Mouse (Mus musculus): ENCODE measurements around the gene Tmem179b. TPM values are rescaled to one million over a fixed set of nuclear protein-coding genes. Genes with fewer than 3 reads are reported as not detected.

Gene Tmem179b
- polyA plus RNA-seq (2012; fragmentation: generic; extraction: Trizol), result 28.7 TPM
- long read RNA-seq, experiment 1, transcript Tmem179b-201 (5 exons, 818 nt), result major isoform, 18 of 28 reads
- long read RNA-seq, experiment 1, partial matches to known transcripts, result 2 of 28 reads
- long read RNA-seq, experiment 1, other reads (novel, unspliced or antisense), result 5 of 28 reads
- long read RNA-seq, experiment 2, partial matches to known transcripts, result 1 of 6 reads
- long read RNA-seq, experiment 2, other reads (novel, unspliced or antisense), result 1 of 6 reads

- Histone ChIP-seq H3K79me3 (ENCODE audit: low read depth) (peaks cover 14% of the 10 kb centered on the region), H3K4me3 (ENCODE audit: insufficient read depth, poor library complexity, severe bottlenecking) (peak within 1 kb of the TSS; percentile 68), H3K36me3 (ENCODE audit: control insufficient read depth, insufficient read depth) (peaks cover 65% of the 10 kb centered on the region), H3K27me3 (ENCODE audit: control insufficient read depth, insufficient read depth, insufficient read length) (no peaks in the 10 kb centered on the region), H3K79me2 (ENCODE audit: control insufficient read depth, insufficient read depth) (peaks cover 50% of the 10 kb centered on the region), H3ac (ENCODE audit: control insufficient read depth, insufficient read length, low read depth) (peak within 1 kb of the TSS; percentile 92)
- TF ChIP-seq CTCF (IDR thresholded peaks at IDR 0.05; ENCODE audit: control insufficient read depth, insufficient read depth, insufficient read length) (no peak), MAX (IDR thresholded peaks at IDR 0.05) (peak; percentile 15), USF1 (IDR thresholded peaks at IDR 0.05; ENCODE audit: low read depth) (no peak), FOSL1 (IDR thresholded peaks at IDR 0.05; ENCODE audit: insufficient read depth, low read length, poor library complexity, severe bottlenecking) (no peak)
These were observed at the start of gene Tmem179b for GRCm38 (mm10) chr19:8774086-8774835. Gene Tmem179b (minus strand): TSS chr19:8774467.

DNA sequence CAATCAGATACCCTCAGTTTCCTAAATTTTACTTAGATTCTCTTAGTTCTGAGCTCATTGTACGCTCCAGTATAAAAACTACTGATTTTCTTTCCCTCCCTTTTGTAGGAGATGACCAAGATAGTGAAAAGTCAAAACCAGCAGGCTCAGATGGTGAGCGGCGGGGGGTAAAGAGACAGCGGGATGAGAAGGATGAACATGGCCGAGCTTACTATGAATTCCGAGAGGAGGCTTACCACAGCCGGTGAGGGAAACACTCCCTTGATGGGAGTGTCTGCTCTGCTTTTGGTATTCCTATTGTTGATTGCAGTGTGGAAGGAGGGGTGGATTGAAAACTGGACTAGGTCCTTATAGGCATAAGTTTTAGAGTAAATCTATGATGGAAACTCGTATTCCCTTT, 48.4 kb upstream of the Tmem179b start:
- no peaks in the 10 kb centered on the region for H3K27me3 ChIP-seq (ENCODE audit: control insufficient read depth, insufficient read depth, insufficient read length)
- H3K79me2 ChIP-seq (ENCODE audit: control insufficient read depth, insufficient read depth), result peaks cover 75% of the 10 kb centered on the region
- peaks cover 57% of the 10 kb centered on the region for H3K79me3 ChIP-seq (ENCODE audit: low read depth)
- H3K36me3 ChIP-seq (ENCODE audit: control insufficient read depth, insufficient read depth), result peaks cover 61% of the 10 kb centered on the region
- no peak overlapping the region for H3ac ChIP-seq (ENCODE audit: control insufficient read depth, insufficient read length, low read depth)
- TF ChIP-seq MYOD1 (IDR thresholded peaks at IDR 0.05; ENCODE audit: control insufficient read depth, insufficient read length, low read depth), result no peak
- no peak for TF ChIP-seq CTCF (IDR thresholded peaks at IDR 0.05; ENCODE audit: control insufficient read depth, insufficient read depth, insufficient read length)
- TF ChIP-seq CEBPB (IDR thresholded peaks at IDR 0.05; ENCODE audit: low read depth), result no peak
- no peak for TF ChIP-seq MYOG (IDR thresholded peaks at IDR 0.05; ENCODE audit: control insufficient read depth, extremely low read depth, insufficient read length)
- no peak for TF ChIP-seq MAX (IDR thresholded peaks at IDR 0.05)
- TF ChIP-seq USF1 (IDR thresholded peaks at IDR 0.05; ENCODE audit: low read depth), result no peak
- TF ChIP-seq FOSL1 (IDR thresholded peaks at IDR 0.05; ENCODE audit: insufficient read depth, low read length, poor library complexity, severe bottlenecking), result no peak
- no peak overlapping the region for H3K4me3 ChIP-seq (ENCODE audit: insufficient read depth, poor library complexity, severe bottlenecking)

- TF ChIP-seq MAX (IDR thresholded peaks at IDR 0.05) (no peak), USF1 (IDR thresholded peaks at IDR 0.05; ENCODE audit: low read depth) (no peak), CEBPB (IDR thresholded peaks at IDR 0.05; ENCODE audit: low read depth) (no peak), MYOD1 (IDR thresholded peaks at IDR 0.05; ENCODE audit: control insufficient read depth, insufficient read length, low read depth) (no peak), CTCF (IDR thresholded peaks at IDR 0.05; ENCODE audit: control insufficient read depth, insufficient read depth, insufficient read length) (no peak), FOSL1 (IDR thresholded peaks at IDR 0.05; ENCODE audit: insufficient read depth, low read length, poor library complexity, severe bottlenecking) (no peak)
- no peaks in the 10 kb centered on the region for H3K27me3 ChIP-seq (ENCODE audit: control insufficient read depth, insufficient read depth, insufficient read length)
- H3K79me3 ChIP-seq (ENCODE audit: low read depth), result peaks cover 70% of the 10 kb centered on the region
- H3ac ChIP-seq (ENCODE audit: control insufficient read depth, insufficient read length, low read depth), result peak overlapping the region; percentile 74
- peak overlapping the region; percentile 99 for H3K4me3 ChIP-seq (ENCODE audit: insufficient read depth, poor library complexity, severe bottlenecking)
- H3K79me2 ChIP-seq (ENCODE audit: control insufficient read depth, insufficient read depth), result peaks cover 81% of the 10 kb centered on the region
- peaks cover 57% of the 10 kb centered on the region for H3K36me3 ChIP-seq (ENCODE audit: control insufficient read depth, insufficient read depth)
These were observed 46.9 kb upstream of the Tmem179b start for GRCm38 (mm10) chr19:8821146-8821545.

GRCm38 (mm10) chr19:8820424-8820956, 46.2 kb upstream of the Tmem179b start:
- Histone ChIP-seq H3ac (ENCODE audit: control insufficient read depth, insufficient read length, low read depth) (peak overlapping the region; percentile 74), H3K27me3 (ENCODE audit: control insufficient read depth, insufficient read depth, insufficient read length) (no peaks in the 10 kb centered on the region), H3K79me3 (ENCODE audit: low read depth) (peaks cover 75% of the 10 kb centered on the region), H3K4me3 (ENCODE audit: insufficient read depth, poor library complexity, severe bottlenecking) (peak overlapping the region; percentile 99), H3K36me3 (ENCODE audit: control insufficient read depth, insufficient read depth) (peaks cover 56% of the 10 kb centered on the region), H3K79me2 (ENCODE audit: control insufficient read depth, insufficient read depth) (peaks cover 88% of the 10 kb centered on the region)
- no peak for TF ChIP-seq CTCF (IDR thresholded peaks at IDR 0.05; ENCODE audit: control insufficient read depth, insufficient read depth, insufficient read length)
- TF ChIP-seq MYOD1 (IDR thresholded peaks at IDR 0.05; ENCODE audit: control insufficient read depth, insufficient read length, low read depth), result no peak
- no peak for TF ChIP-seq MAX (IDR thresholded peaks at IDR 0.05)
- no peak for TF ChIP-seq CEBPB (IDR thresholded peaks at IDR 0.05; ENCODE audit: low read depth)
- no peak for TF ChIP-seq USF1 (IDR thresholded peaks at IDR 0.05; ENCODE audit: low read depth)
- TF ChIP-seq FOSL1 (IDR thresholded peaks at IDR 0.05; ENCODE audit: insufficient read depth, low read length, poor library complexity, severe bottlenecking), result no peak
- TF ChIP-seq MYOG (IDR thresholded peaks at IDR 0.05; ENCODE audit: control insufficient read depth, extremely low read depth, insufficient read length), result no peak

- H3K79me3 ChIP-seq (ENCODE audit: low read depth), result peaks cover 78% of the 10 kb centered on the region
- peak within 1 kb of the TSS; percentile 99 for H3K4me3 ChIP-seq (ENCODE audit: insufficient read depth, poor library complexity, severe bottlenecking)
- H3ac ChIP-seq (ENCODE audit: control insufficient read depth, insufficient read length, low read depth), result peak within 1 kb of the TSS; percentile 96
- no peaks in the 10 kb centered on the region for H3K27me3 ChIP-seq (ENCODE audit: control insufficient read depth, insufficient read depth, insufficient read length)
- H3K36me3 ChIP-seq (ENCODE audit: control insufficient read depth, insufficient read depth), result peaks cover 56% of the 10 kb centered on the region
- no peak for TF ChIP-seq MYOG (IDR thresholded peaks at IDR 0.05; ENCODE audit: control insufficient read depth, extremely low read depth, insufficient read length)
- TF ChIP-seq MAX (IDR thresholded peaks at IDR 0.05), result peak; percentile 60
- peaks cover 88% of the 10 kb centered on the region for H3K79me2 ChIP-seq (ENCODE audit: control insufficient read depth, insufficient read depth)
These were observed 45.5 kb upstream of the Tmem179b start, which contains the start of gene Hnrnpul2 for GRCm38 (mm10) chr19:8819596-8820423. Gene Hnrnpul2 (plus strand): TSS chr19:8820010.

Data from C2C12 (cell line).